Mouse (Mus musculus): ENCODE results near the gene Adcy5.

DNA sequence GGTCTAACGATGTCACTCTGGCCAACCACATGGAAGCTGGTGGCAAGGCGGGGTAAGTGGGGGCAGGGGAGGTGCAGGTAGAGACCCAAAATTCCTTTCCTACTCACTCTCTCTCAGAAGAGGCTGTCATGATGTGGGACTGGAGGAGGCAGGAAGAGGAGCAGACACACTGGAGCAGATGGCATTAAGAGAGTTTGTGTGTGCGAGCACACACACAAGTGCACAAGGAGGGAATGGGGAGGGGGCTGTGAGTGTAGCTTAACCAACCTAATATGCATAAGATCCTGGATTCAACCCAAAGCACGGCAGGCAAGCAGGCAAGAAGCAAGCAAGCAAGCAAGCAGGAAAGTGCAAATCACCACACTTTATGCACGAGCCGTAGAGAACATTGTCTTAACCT, 116.3 kb downstream of the Adcy5 start:
- no peak for TF ChIP-seq CTCF (IDR thresholded peaks at IDR 0.05; ENCODE audit: low read depth)
- no peak for TF ChIP-seq EP300 (IDR thresholded peaks at IDR 0.05; ENCODE audit: low read depth)

Data from heart, postnatal 0 days (tissue).